Mouse (Mus musculus) lung, postnatal 0 days (tissue): Measurements from ENCODE around the gene Arl8a. TPM values are rescaled to one million over a fixed set of nuclear protein-coding genes. Genes with fewer than 3 reads are reported as not detected.

ENCODE experiments used
- ATAC-seq: fragments of 200-750 bp; cut with Nextera tagmentation; 2 replicates; pipeline ENCODE4 v1.8.0; 2017; ENCODE audit warnings: moderate library complexity
- DNase-seq: peaks from one replicate; pipeline ENCODE4 v3.0.0-alpha.2; 2016; ENCODE audit warnings: low spot score
- H3K27ac ChIP-seq: fragments of 300-500 bp; sonication (generic); 2 replicates; pipeline ENCODE4 v1.5.1; 2014; ENCODE audit warnings: antibody characterized with exemption, mild to moderate bottlenecking, low read length, mixed read lengths
- H3K27me3 ChIP-seq: fragments of 300-500 bp; sonication (generic); replicated peaks from 2 replicates; pipeline ENCODE4 v1.6.1; 2014; ENCODE audit warnings: low read length, mixed read lengths; ENCODE audit not compliant: insufficient read depth
- H3K36me3 ChIP-seq: fragments of 300-500 bp; sonication (generic); 2 replicates; pipeline ENCODE4 v1.6.1; 2014; ENCODE audit warnings: low read length, mixed read lengths; ENCODE audit not compliant: insufficient read depth
- H3K4me1 ChIP-seq: fragments of 300-500 bp; sonication (generic); 2 replicates; pipeline ENCODE4 v1.6.1; 2014; ENCODE audit warnings: antibody characterized with exemption, low read depth, low read length, mixed read lengths; ENCODE audit not compliant: insufficient read depth
- H3K4me2 ChIP-seq: fragments of 300-500 bp; sonication (generic); replicated peaks from 2 replicates; pipeline ENCODE4 v1.6.1; 2014; ENCODE audit warnings: low read depth, mild to moderate bottlenecking, low read length, moderate library complexity, mixed read lengths
- H3K4me3 ChIP-seq: fragments of 300-500 bp; sonication (generic); 2 replicates; pipeline ENCODE4 v1.5.1; 2014; ENCODE audit warnings: low read depth, low read length
- H3K9ac ChIP-seq: fragments of 300-500 bp; sonication (generic); replicated peaks from 2 replicates; pipeline ENCODE4 v1.6.1; 2014; ENCODE audit warnings: low read depth, mild to moderate bottlenecking
- H3K9me3 ChIP-seq: fragments of 300-500 bp; sonication (generic); 2 replicates; pipeline ENCODE4 v1.6.1; 2016; ENCODE audit warnings: low read length, mixed read lengths
- CTCF ChIP-seq: IDR thresholded peaks from 2 replicates; pipeline ENCODE4 v1.5.1; 2016; ENCODE audit warnings: antibody characterized with exemption, mild to moderate bottlenecking
- EP300 ChIP-seq: IDR thresholded peaks from 2 replicates; pipeline ENCODE4 v1.6.1; 2016; ENCODE audit warnings: antibody characterized with exemption, mild to moderate bottlenecking, control low read depth
- WGBS: fragments of 180-500 bp; shearing (Covaris S2); extraction: QIAGEN DNeasy Blood & Tissue Kit; methylation state at CpG from one replicate; pipeline ENCODE4 v1.1.7; 2014; 5-methylcytosine and 5-hydroxymethylcytosine counted together
- polyA plus RNA-seq: library from polyadenylated mRNA; unstranded; fragments of >200 nt; fragmentation: Nextera tagmentation; extraction: Ambion mirVana; gene quantifications from 2 replicates; pipeline ENCODE4 v1.2.1, GENCODE M21; 2015

The Arl8a gene
- polyA plus RNA-seq, 1 experiment from 2014 or later, result 51.8 TPM

DNA sequence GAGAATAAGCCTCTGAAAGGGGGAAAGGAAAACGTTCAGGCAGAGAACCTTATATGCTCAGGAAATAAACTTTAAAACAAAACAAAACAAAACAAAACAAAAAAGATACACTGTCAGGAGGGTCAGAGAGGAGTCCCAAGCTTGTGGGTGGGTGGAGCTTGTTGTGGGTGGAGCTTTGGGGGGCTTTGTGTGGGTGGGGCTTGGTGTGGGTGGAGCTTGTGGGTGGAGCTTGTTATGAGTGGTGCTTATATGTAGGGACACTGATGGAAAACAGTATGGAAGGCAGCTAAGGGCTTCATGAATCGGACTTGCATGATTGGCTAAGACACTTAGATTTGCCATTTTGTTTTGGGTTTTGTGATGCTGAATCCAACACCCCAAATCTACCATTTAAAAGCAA, 6.7 kb upstream of the Arl8a start:
- H3K4me3 ChIP-seq, result no peak overlapping the region
- WGBS, result 67% methylated on average over 2 of the region's 2 CpGs
- no peaks in the 10 kb centered on the region for H3K27me3 ChIP-seq
- TF ChIP-seq EP300 (no peak), CTCF (no peak)
- DNase-seq, result no peak
- H3K4me1 ChIP-seq, result no peaks in the 10 kb centered on the region
- H3K36me3 ChIP-seq, result no peaks in the 10 kb centered on the region
- no peak overlapping the region for H3K27ac ChIP-seq
- H3K9me3 ChIP-seq, result no peaks in the 10 kb centered on the region
- no peak for ATAC-seq
- no peak overlapping the region for H3K9ac ChIP-seq
- no peak overlapping the region for H3K4me2 ChIP-seq

DNA sequence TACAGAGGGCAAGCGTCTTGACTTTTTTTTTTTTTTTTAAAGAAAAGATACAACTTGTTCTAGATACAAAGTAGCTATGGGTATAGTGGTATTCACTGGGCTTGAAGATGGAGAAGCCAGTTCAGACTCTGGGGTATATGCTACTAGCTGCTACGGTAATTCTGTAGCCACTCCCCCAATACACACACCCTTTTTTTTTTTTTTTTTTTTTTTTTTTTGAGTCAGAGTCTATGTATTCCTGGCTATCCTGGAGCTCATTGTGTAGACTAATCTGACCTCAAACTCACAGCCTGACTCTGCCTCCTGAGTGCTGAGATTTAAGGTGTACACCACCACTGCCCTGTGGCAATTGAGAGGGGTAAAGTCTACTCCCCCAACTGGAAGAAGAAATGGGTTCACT, 4.2 kb upstream of the Arl8a start:
- Histone ChIP-seq H3K9ac (no peak overlapping the region), H3K4me3 (no peak overlapping the region), H3K4me1 (no peaks in the 10 kb centered on the region; the same call in 1 of the 2 replicates), H3K27me3 (no peaks in the 10 kb centered on the region), H3K27ac (no peak overlapping the region), H3K4me2 (no peak overlapping the region), H3K36me3 (no peaks in the 10 kb centered on the region), H3K9me3 (no peaks in the 10 kb centered on the region)
- TF ChIP-seq EP300, result no peak
- no peak for TF ChIP-seq CTCF
- 57% methylated on average over 2 of the region's 2 CpGs for WGBS
- ATAC-seq (no peak), DNase-seq (no peak)

DNA sequence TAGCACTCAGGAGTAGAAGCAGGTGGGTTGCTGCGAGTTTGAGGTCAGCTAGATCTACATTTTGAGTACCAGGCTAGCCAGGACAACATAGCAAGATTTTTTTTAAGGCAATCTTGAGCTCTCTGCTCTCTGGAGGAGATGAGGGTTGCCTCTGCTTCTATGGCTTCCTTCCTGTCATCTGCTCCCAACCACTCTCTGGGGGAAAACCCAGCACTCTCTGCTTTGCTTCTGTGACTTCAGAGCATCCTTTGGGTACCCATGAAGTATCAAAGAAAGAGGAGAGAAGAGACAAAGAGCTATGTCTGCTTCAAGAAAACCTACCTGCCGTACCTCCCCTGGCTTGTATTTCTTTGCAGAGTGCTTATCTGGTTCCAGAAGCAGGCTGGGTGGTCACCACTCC, 2.7 kb upstream of the Arl8a start:
- peaks cover 6% of the 10 kb centered on the region; the same call in 1 of the 2 replicates for H3K4me1 ChIP-seq
- 76% methylated on average over 2 of the region's 2 CpGs for WGBS
- H3K27me3 ChIP-seq, result no peaks in the 10 kb centered on the region
- ATAC-seq (no peak), DNase-seq (no peak)
- H3K4me3 ChIP-seq, result no peak overlapping the region
- H3K27ac ChIP-seq, result no peak overlapping the region
- no peaks in the 10 kb centered on the region for H3K36me3 ChIP-seq
- TF ChIP-seq EP300 (no peak), CTCF (no peak)
- H3K9ac ChIP-seq, result no peak overlapping the region
- H3K4me2 ChIP-seq, result no peak overlapping the region
- H3K9me3 ChIP-seq, result no peaks in the 10 kb centered on the region

- H3K9ac ChIP-seq, result peak overlapping the region; percentile 92
- H3K9me3 ChIP-seq, result no peaks in the 10 kb centered on the region
- H3K4me2 ChIP-seq, result peak overlapping the region; percentile 75
- ATAC-seq (peak; percentile 86), DNase-seq (peak; percentile 88)
- peaks cover 4% of the 10 kb centered on the region; the same call in 1 of the 2 replicates for H3K36me3 ChIP-seq
- WGBS, result under 1% methylated on average over 59 of the region's 69 CpGs
- H3K4me3 ChIP-seq, result peak overlapping the region; percentile 96
- H3K27me3 ChIP-seq, result no peaks in the 10 kb centered on the region
- peaks cover 6% of the 10 kb centered on the region; the same call in 1 of the 2 replicates for H3K4me1 ChIP-seq
- no peak for TF ChIP-seq EP300
- TF ChIP-seq CTCF, result no peak
- peak overlapping the region; percentile 93 for H3K27ac ChIP-seq
Observed at GRCm38 (mm10) chr1:135146946-135147701, 500 bp downstream of the Arl8a start.

DNA sequence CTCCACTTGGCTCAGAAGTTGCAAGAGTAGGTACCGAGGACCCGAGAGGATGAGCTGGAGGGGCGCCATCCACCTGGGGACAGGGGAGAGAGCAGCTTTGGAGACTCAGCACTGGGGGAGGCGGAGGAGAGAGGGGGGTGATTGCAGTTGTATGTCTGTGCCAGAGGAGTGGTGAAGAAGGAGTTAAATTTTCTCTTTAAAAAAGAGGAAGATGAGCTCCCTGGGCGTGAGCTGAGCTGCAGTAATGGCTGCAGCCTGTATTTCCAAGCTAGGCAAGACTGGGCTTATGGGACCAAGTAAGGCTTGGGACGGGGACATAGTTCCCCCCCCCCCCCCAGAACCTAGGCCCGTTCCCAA, 1.1 kb downstream of the Arl8a start:
- Histone ChIP-seq H3K9me3 (no peaks in the 10 kb centered on the region), H3K27ac (peak overlapping the region; percentile 93; the same call in 1 of the 2 replicates), H3K4me3 (peak overlapping the region; percentile 96), H3K9ac (peak overlapping the region; percentile 92), H3K36me3 (peaks cover 4% of the 10 kb centered on the region; the same call in 1 of the 2 replicates), H3K4me1 (peaks cover 6% of the 10 kb centered on the region; the same call in 1 of the 2 replicates), H3K4me2 (peak overlapping the region; percentile 75), H3K27me3 (no peaks in the 10 kb centered on the region)
- ATAC-seq (peak; percentile 7), DNase-seq (peak; percentile 53)
- TF ChIP-seq CTCF (no peak), EP300 (no peak)
- 2% methylated on average over 7 of the region's 7 CpGs for WGBS

- no peak overlapping the region for H3K27ac ChIP-seq
- H3K9me3 ChIP-seq, result no peaks in the 10 kb centered on the region
- peaks cover 4% of the 10 kb centered on the region; the same call in 1 of the 2 replicates for H3K36me3 ChIP-seq
- WGBS, result 59% methylated on average over 4 of the region's 4 CpGs
- peaks cover 6% of the 10 kb centered on the region; the same call in 1 of the 2 replicates for H3K4me1 ChIP-seq
- TF ChIP-seq EP300, result no peak
- no peak for TF ChIP-seq CTCF
- DNase-seq (no peak), ATAC-seq (no peak)
- H3K4me3 ChIP-seq, result no peak overlapping the region
- no peaks in the 10 kb centered on the region for H3K27me3 ChIP-seq
- no peak overlapping the region for H3K9ac ChIP-seq
- peak overlapping the region; percentile 75 for H3K4me2 ChIP-seq
Observed at GRCm38 (mm10) chr1:135148476-135148875, 1.9 kb downstream of the Arl8a start.
